Mouse (Mus musculus): ENCODE measurements around the gene Scnm1. TPM values are rescaled to one million over a fixed set of nuclear protein-coding genes. Genes with fewer than 3 reads are reported as not detected.
"Not testable (repeated sequence)": the region's sequence is repeated elsewhere in the genome, so short reads cannot be mapped to it uniquely, and the experiment has no call there.

The Scnm1 gene
- total RNA-seq, 2 experiments from 2014 or later, result 49.5 to 50.4 TPM

DNA sequence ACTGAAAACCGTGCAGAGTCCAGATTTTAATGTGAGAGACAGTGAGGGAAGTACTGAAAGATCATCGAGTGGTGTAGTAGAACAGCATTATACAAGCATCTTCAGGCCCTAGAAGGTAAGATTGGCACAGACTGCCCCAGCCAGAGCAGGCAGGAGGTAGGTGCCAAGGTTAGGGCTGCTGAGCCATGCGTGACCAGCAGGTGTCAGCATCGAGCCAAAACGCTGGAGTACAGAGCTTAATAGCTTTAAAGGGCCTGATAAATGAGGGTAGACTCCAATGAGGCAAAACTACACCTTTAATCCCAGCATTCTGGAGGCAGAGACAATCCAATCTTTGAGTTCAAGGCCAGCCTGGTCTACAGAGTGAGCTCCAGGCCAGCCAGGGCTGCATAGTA, 8.8 kb upstream of the Scnm1 start:
- peak; percentile 81 to 85 for DNase-seq

DNA sequence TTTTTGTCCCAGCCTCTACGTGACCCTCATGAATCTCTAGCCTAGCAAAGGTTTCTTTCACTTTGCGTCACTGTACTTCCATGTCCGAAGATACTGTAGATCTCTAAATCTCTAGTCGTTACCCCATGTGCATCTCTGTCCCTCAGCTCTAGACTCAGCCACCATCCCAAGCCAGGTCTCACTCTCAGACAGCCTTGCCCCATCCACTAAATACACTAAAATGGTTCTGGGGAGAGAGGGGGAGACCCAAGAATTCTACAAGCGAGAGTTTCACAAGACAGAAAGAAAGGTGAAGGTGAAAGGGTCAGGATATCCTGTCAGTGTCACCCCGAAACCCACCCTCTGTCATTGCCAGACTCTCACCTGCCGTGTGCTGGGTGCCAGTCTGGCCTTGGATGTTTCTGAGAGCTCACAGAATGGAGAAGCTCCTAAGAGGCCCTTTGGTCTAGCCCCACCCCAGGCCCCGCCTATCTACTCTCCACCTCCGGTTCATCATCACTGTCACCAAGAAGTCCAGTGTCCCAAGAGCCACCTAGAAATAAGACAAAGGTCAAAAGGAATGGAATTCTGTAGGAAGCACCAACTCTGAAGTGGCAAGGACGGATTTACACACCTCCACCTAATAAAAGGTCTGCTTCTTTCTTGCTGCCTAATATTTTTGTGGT, 8.3 kb upstream of the Scnm1 start, which contains the start of gene Tnfaip8l2:
TSS of gene Tnfaip8l2 (minus strand) at position 409 of the 665 bp plus-strand sequence.
- no peak for DNase-seq

- DNase-seq, result no peak
Measured at GRCm38 (mm10) chr3:95141474-95141873, 7.7 kb upstream of the Scnm1 start.

- no peak for DNase-seq
Measured at GRCm38 (mm10) chr3:95140795-95141194, 7.0 kb upstream of the Scnm1 start.

DNA sequence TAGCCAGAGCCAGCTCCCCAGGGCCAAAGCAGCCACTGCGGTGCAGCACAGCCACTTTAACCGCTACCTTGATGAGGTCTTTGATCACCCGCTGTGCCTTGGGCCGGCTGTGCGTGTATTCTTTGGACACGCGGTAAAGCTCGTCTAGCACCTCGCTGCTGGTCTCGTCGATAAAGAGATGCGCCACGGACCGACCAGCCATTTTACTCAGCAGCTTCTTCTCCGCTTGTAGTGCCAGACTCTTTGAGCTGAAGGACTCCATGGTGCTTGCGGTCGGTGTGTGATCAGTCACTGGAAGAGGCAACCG, 6.4 kb upstream of the Scnm1 start:
- no peak for DNase-seq

- no peak for DNase-seq
Measured at GRCm38 (mm10) chr3:95139586-95140288, 5.9 kb upstream of the Scnm1 start.

DNA sequence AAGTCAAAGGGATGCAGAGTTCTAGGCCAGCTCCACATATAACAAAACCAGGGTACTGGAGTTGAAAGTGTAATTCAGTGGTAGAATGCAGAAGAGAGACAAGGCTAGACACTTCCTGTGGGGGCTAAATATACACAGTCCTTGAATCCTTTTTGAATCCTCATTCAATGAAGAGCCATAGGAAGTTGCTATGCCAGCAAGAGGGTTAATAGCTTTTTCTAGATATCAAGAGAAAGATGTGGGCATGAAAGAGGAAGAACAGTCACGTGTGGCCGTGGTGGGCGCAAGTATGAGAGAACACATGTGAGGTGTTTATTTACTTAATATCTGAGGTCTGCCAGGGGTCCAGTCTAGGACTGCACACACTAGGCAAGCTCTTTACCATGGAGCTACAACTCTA, 2.5 kb upstream of the Scnm1 start:
- no peak for DNase-seq

DNA sequence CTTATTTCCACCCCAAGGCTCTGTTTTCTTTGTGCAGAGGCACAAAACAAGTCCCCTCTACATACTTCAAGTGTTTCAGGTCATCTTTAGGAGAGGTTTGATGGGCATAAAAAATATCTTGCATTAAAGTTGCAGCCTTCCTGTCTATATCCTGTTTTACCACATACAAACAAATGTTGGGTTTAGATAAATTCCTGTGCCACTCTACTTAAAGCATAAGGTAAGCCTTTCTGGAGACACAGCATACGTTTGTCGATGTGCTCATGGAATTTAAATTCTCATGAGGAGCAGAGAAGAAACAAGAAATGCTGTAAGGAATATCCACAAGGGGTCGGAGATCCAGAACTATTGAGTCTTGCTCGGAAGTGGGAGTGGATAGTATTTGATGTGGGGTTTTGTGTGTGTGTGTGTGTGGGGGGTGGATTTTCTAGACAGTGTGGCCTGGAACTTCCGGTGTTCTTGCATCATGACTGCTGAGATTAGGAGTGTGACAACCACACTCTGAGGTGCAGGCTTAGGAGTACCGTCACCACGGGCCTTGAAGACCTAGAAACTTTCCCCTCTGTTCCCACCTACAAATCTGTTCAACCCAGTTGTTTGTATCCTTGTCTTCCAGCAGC, 1.7 kb upstream of the Scnm1 start:
- no peak for DNase-seq

- no peak for DNase-seq
Measured at GRCm38 (mm10) chr3:95135023-95135422, 1.2 kb upstream of the Scnm1 start.

- not testable (repeated sequence) for DNase-seq
Measured at GRCm38 (mm10) chr3:95134133-95134532, 322 bp upstream of the Scnm1 start.

DNA sequence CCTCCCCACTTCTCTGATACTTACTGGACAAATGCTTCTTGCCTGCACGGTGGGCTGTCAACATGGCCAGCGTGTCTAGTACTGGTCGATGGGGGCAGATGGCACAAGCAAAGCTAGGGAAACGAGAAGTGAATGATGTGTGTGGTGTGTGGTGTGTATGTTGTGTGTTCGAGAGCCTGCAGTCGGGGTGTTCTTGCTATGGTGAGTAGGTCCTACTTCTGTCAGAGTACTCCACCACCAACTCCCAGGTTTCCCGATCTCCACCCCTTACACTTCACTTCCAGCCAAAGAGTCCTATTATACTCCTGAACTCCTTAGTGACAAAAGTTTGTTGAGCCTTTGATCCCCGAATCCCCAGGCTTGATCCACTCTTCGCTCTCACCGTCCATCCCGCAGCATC, 635 bp downstream of the Scnm1 start:
- DNase-seq, result no peak

- not testable (repeated sequence) for DNase-seq
Measured at GRCm38 (mm10) chr3:95132389-95132788, 1.4 kb downstream of the Scnm1 start.

- no peak for DNase-seq
Measured at GRCm38 (mm10) chr3:95130081-95130480, 3.7 kb downstream of the Scnm1 start.

DNA sequence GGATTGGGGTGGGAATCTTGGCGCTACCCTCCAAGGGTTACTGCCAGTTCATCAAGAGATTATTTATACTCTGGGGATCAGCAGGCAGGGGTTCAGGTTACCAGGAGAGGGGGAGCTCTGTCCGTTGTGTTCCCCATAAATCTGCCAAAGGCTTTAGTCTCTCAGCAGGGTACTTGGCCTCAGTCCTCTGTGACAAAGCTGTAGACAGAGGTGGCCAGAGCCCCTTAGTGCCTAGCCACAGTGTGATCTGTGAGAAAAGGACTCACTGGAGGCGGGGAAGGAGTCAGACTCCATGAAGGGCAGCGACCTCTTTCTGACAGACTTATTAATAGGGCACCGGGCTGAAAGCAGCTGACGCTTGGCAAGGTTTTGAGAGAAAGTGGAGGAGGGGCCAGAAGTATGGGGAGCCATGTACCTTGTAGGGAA, 4.6 kb downstream of the Scnm1 start:
- DNase-seq, result no peak

DNA sequence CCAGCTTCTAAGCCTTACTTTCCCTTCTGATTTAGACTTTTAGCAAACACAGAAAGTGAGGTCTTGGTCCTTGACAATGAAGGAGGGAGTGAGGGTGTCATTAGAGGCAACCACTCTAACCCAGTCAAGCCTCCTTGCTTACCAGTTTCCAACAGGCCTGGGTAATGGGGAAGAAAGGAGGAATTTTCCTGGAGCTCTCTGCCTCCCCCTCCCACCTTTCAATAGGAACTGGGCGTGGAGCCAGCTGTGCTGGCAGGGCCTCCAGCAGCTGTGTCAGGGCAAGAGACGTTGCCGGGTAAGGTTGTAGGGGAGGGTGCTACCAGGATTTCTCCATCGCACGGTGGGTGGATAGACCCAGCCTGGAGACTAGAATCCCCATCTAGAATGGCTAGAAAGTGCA, 8.8 kb downstream of the Scnm1 start:
- DNase-seq, result peak in 1 of 2 experiments; percentile 50

DNA sequence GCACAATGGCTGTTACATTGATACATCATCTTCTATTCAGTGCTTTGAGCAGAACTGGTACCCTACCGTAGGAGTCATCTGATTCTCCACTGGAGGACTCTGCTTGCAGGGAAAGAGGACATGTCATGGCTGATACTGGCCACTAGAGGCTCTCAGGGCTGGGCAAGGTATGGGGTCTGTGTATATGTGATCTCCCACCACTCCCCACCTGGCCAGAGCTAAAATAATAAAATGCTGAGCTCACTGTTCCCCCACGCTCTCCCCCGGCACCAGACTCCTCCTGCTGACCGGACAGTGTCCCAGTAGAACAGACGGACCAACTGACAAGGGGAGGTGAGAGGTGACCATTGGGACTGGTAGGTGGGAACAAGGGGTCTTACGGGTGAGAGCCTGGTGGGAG, 9.6 kb downstream of the Scnm1 start, which contains the start of gene Tmod4:
TSS of gene Tmod4 (plus strand) at position 231 of the 400 bp plus-strand sequence.
- no peak for DNase-seq

DNA sequence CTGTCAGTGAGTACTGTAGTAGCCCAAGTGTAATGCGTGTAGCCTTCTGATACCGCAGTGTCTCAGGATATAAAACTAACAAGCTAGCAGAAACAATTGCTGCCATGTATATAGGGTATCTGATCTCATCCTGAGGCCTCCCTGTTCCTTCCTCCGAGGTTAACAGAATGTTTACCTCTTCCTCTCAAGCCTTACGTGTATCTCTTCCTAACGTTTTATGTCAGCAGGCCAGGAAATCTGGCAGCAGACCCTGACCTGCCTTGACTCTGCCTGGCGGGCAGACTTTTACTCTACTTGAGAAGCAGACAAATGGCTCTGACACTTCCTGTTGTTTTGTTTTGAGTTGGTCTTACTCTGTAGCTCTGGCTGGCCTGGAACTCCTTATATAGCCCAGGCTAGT, 12.2 kb downstream of the Scnm1 start:
- no peak for DNase-seq

- no peak for DNase-seq
Measured at GRCm38 (mm10) chr3:95117751-95118150, 16.1 kb downstream of the Scnm1 start.

- no peak for DNase-seq
Measured at GRCm38 (mm10) chr3:95112760-95113159, 21.1 kb downstream of the Scnm1 start.

GRCm38 (mm10) chr3:95110911-95111726, 22.7 kb downstream of the Scnm1 start, which contains the start of gene Vps72:
Gene Vps72, plus strand, starts transcription at chr3:95111022.
- DNase-seq, result peak; percentile 91

DNA sequence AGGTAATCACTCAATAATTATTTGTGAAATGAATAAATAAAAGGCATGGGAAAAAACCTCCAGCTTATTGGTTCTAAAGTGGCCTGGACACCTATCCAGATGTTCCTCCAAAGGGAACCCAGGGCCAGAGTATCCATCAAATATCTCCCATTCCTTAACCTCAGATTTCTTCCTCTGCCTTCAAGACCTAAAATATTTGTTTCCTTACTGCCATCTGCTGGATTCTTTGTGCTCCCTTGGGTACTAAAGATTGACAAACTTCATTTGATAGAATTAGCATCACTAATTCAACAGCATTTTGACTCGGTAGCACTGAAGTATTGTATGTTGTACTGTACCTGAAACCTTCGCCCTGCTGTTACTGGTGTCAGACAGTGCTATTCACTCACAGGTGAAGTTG, 25.9 kb downstream of the Scnm1 start:
- DNase-seq, result no peak

GRCm38 (mm10) chr3:95107308-95107707, 26.5 kb downstream of the Scnm1 start:
- not testable (repeated sequence) for DNase-seq
